Mouse (Mus musculus): Measurements from ENCODE around the gene Rrp1b. TPM values are rescaled to one million over a fixed set of nuclear protein-coding genes. Genes with fewer than 3 reads are reported as not detected.

Gene Rrp1b
- total and polyA plus RNA-seq, 3 experiments, result 4.8 to 10.3 (median 7.9) TPM

DNA sequence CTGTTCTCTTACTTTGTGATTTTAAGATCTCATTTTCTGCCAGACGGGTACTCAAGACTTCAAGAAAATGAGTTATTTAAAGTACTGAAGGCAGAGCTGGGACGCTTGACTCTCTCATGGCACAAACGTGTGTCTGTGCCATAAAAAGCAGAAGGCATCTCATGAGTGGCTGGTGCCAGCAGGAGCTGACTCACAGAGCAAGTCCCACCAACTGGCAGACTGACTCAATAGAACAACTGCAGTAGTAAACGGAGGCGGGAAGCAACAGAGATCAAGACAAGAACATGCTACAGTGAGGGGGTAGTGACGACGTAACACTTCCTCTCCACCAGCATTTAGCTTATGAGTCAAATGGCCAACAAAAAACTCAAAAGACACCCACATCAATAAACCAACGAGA lies 12.8 kb upstream of the Rrp1b start:
- Histone ChIP-seq H3K4me3 (no peak overlapping the region), H3K27ac (no peak overlapping the region), H3K4me1 (ENCODE audit: control insufficient read depth, insufficient read depth, low read length) (peaks cover 2% of the 10 kb centered on the region; the same call in 1 of the 2 replicates), H3K27me3 (ENCODE audit: control insufficient read depth, insufficient read depth, low read length) (no peaks in the 10 kb centered on the region), H3K9ac (ENCODE audit: low read depth, low read length) (no peak overlapping the region), H3K79me2 (replicated peaks; ENCODE audit: control insufficient read depth, insufficient read depth, low read length) (no peaks in the 10 kb centered on the region), H3K36me3 (ENCODE audit: control insufficient read depth, insufficient read depth, low read length) (no peaks in the 10 kb centered on the region)
- TF ChIP-seq CTCF (IDR thresholded peaks at IDR 0.05) (no peak), EP300 (IDR thresholded peaks at IDR 0.05; ENCODE audit: insufficient read depth, low read depth, low read length) (no peak), POLR2A (IDR thresholded peaks at IDR 0.05; ENCODE audit: insufficient read depth, low read depth, low read length) (no peak)
- 44% methylated on average over 8 of the region's 8 CpGs for WGBS
- intact Hi-C loops (cut with DNase I), result loop anchor here (5.0 kb wide), 1 partner anchor 86 kb away; no protein-coding TSS in a partner anchor
- peak in 1 of 2 experiments; percentile 32 for DNase-seq

- Histone ChIP-seq H3K27me3 (ENCODE audit: control insufficient read depth, insufficient read depth, low read length) (no peaks in the 10 kb centered on the region), H3K4me3 (no peak overlapping the region), H3K9ac (ENCODE audit: low read depth, low read length) (no peak overlapping the region), H3K4me1 (ENCODE audit: control insufficient read depth, insufficient read depth, low read length) (no peaks in the 10 kb centered on the region), H3K79me2 (replicated peaks; ENCODE audit: control insufficient read depth, insufficient read depth, low read length) (no peaks in the 10 kb centered on the region), H3K36me3 (ENCODE audit: control insufficient read depth, insufficient read depth, low read length) (no peaks in the 10 kb centered on the region), H3K27ac (no peak overlapping the region; the same call in 1 of the 2 replicates)
- peak in 1 of 2 experiments; percentile 12 for DNase-seq
- no peak for TF ChIP-seq CTCF (IDR thresholded peaks at IDR 0.05)
- TF ChIP-seq POLR2A (IDR thresholded peaks at IDR 0.05; ENCODE audit: insufficient read depth, low read depth, low read length), result no peak
- TF ChIP-seq EP300 (IDR thresholded peaks at IDR 0.05; ENCODE audit: insufficient read depth, low read depth, low read length), result no peak
- WGBS, result 57% methylated on average over 5 of the region's 5 CpGs
- intact Hi-C loops (cut with DNase I), result loop anchor here (1.0 to 5.0 kb wide), 3 partner anchors 87 to 339 kb away; no protein-coding TSS in a partner anchor
Measured at GRCm38 (mm10) chr17:32024671-32025073, 11.2 kb upstream of the Rrp1b start.

GRCm38 (mm10) chr17:32025386-32025785 lies 10.5 kb upstream of the Rrp1b start:
- no peaks in the 10 kb centered on the region for H3K27me3 ChIP-seq (ENCODE audit: control insufficient read depth, insufficient read depth, low read length)
- no peak overlapping the region for H3K9ac ChIP-seq (ENCODE audit: low read depth, low read length)
- WGBS, result 12% methylated on average over 2 of the region's 2 CpGs
- no peaks in the 10 kb centered on the region for H3K4me1 ChIP-seq (ENCODE audit: control insufficient read depth, insufficient read depth, low read length)
- no peaks in the 10 kb centered on the region for H3K36me3 ChIP-seq (ENCODE audit: control insufficient read depth, insufficient read depth, low read length)
- H3K79me2 ChIP-seq (replicated peaks; ENCODE audit: control insufficient read depth, insufficient read depth, low read length), result no peaks in the 10 kb centered on the region
- TF ChIP-seq EP300 (IDR thresholded peaks at IDR 0.05; ENCODE audit: insufficient read depth, low read depth, low read length) (peak; percentile 97), CTCF (IDR thresholded peaks at IDR 0.05) (no peak; the same call in 1 of the 2 replicates), POLR2A (IDR thresholded peaks at IDR 0.05; ENCODE audit: insufficient read depth, low read depth, low read length) (no peak)
- peak; percentile 68 to 73 for DNase-seq
- intact Hi-C loops (cut with DNase I), result loop anchor here (1.0 to 2.0 kb wide), 2 partner anchors 169 to 340 kb away; no protein-coding TSS in a partner anchor
- H3K27ac ChIP-seq, result no peak overlapping the region
- H3K4me3 ChIP-seq, result no peak overlapping the region

DNA sequence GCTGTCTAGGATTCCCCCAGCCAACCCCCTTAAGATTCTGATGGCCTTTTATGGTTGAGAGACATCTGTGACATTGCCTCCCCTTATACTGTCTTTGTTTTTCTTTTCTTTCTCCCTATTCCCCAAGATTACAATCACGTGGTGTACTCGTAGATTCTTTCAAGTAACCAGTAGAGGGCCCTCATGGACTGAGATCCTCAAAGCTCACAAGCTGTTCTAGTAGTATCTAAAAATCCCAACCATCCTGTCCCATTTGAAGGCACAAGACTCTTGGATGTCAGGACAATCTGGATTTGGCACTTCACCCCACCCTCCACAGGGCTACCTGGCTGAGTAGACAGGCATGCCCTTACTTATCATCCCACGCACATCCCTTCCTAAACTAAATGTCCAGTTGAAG lies 8.2 kb upstream of the Rrp1b start:
- H3K4me3 ChIP-seq, result no peak overlapping the region
- H3K27me3 ChIP-seq (ENCODE audit: control insufficient read depth, insufficient read depth, low read length), result no peaks in the 10 kb centered on the region
- intact Hi-C loops (cut with DNase I), result loop anchor here (2.0 kb wide), 1 partner anchor 45 kb away; no protein-coding TSS in a partner anchor
- no peaks in the 10 kb centered on the region for H3K4me1 ChIP-seq (ENCODE audit: control insufficient read depth, insufficient read depth, low read length)
- H3K9ac ChIP-seq (ENCODE audit: low read depth, low read length), result no peak overlapping the region
- TF ChIP-seq CTCF (IDR thresholded peaks at IDR 0.05) (peak; percentile 71), EP300 (IDR thresholded peaks at IDR 0.05; ENCODE audit: insufficient read depth, low read depth, low read length) (no peak)
- no peak for DNase-seq
- no peak overlapping the region for H3K27ac ChIP-seq
- no peaks in the 10 kb centered on the region for H3K79me2 ChIP-seq (replicated peaks; ENCODE audit: control insufficient read depth, insufficient read depth, low read length)
- H3K36me3 ChIP-seq (ENCODE audit: control insufficient read depth, insufficient read depth, low read length), result no peaks in the 10 kb centered on the region
- WGBS, result 31% methylated on average over 3 of the region's 3 CpGs

- DNase-seq, result no peak
- no peak for TF ChIP-seq POLR2A (IDR thresholded peaks at IDR 0.05; ENCODE audit: insufficient read depth, low read depth, low read length)
- no peak for TF ChIP-seq CTCF (IDR thresholded peaks at IDR 0.05)
- TF ChIP-seq EP300 (IDR thresholded peaks at IDR 0.05; ENCODE audit: insufficient read depth, low read depth, low read length), result no peak
- Histone ChIP-seq H3K4me1 (ENCODE audit: control insufficient read depth, insufficient read depth, low read length) (no peaks in the 10 kb centered on the region), H3K27ac (no peak overlapping the region), H3K27me3 (ENCODE audit: control insufficient read depth, insufficient read depth, low read length) (no peaks in the 10 kb centered on the region), H3K4me3 (no peak overlapping the region), H3K36me3 (ENCODE audit: control insufficient read depth, insufficient read depth, low read length) (no peaks in the 10 kb centered on the region), H3K9ac (ENCODE audit: low read depth, low read length) (no peak overlapping the region), H3K79me2 (replicated peaks; ENCODE audit: control insufficient read depth, insufficient read depth, low read length) (no peaks in the 10 kb centered on the region)
- WGBS, result 51% methylated on average over 3 of the region's 3 CpGs
- intact Hi-C loops (cut with DNase I), result no loop called here
Measured at GRCm38 (mm10) chr17:32028301-32028700, 7.6 kb upstream of the Rrp1b start.

DNA sequence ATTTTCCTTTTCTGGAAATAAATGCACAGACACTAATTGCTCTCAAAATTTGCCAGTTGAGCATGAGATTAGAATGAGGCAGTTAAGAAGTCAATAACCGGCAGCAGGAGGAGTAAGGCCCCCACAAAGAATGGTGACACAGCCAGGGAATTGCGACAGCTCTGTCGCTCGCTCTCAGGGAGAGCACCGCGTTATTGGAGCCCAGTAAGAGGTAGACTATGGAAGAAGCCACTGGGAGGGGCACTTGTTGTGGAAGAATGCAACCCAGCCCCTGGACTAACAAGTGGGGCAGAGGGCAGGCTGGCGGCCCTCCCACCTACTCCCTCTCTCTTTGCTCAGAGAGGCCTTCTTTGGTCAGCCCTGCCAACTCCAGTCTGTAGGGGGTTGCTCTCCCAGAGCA lies 4.2 kb upstream of the Rrp1b start:
- WGBS, result 66% methylated on average over 7 of the region's 7 CpGs
- TF ChIP-seq CTCF (IDR thresholded peaks at IDR 0.05), result no peak
- no peak for TF ChIP-seq POLR2A (IDR thresholded peaks at IDR 0.05; ENCODE audit: insufficient read depth, low read depth, low read length)
- TF ChIP-seq EP300 (IDR thresholded peaks at IDR 0.05; ENCODE audit: insufficient read depth, low read depth, low read length), result no peak
- Histone ChIP-seq H3K9ac (ENCODE audit: low read depth, low read length) (no peak overlapping the region), H3K79me2 (replicated peaks; ENCODE audit: control insufficient read depth, insufficient read depth, low read length) (no peaks in the 10 kb centered on the region), H3K4me3 (no peak overlapping the region), H3K27me3 (ENCODE audit: control insufficient read depth, insufficient read depth, low read length) (no peaks in the 10 kb centered on the region), H3K36me3 (ENCODE audit: control insufficient read depth, insufficient read depth, low read length) (no peaks in the 10 kb centered on the region), H3K4me1 (ENCODE audit: control insufficient read depth, insufficient read depth, low read length) (peaks cover 3% of the 10 kb centered on the region; the same call in 1 of the 2 replicates), H3K27ac (no peak overlapping the region)
- DNase-seq, result no peak
- intact Hi-C loops (cut with DNase I), result no loop called here
